ENCODE assay signal across 23 mouse cellular contexts in the genomic region with DNA sequence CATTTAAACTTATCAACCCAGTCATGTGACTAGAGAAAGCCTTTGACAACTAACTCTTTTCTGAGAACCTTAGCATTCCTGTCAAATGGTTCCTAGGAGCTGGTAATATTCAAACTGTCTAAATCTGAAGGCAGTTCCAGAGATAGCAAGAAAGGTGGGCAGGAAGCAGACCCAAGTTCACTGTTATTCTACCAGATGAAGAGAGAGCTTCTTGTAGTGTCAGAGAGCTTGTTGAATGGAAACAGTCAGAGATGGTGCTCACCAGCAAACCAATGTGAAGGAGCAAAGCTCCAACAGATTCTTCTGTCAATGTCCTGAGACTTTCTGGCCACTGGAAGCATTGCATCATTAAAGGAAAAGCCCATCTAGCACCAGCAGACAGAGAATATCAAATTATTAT.
"Had no signal": no experiment of that assay in that cellular context is flagged by ENCODE, and none has a peak within 500 bp of the region (broad histone marks: within the 10 kb centered on the region; RNA-seq: fewer than 3 reads in every experiment).

No protein-coding gene starts in this region.

- H3K4me3 ChIP-seq: gastrocnemius, adult 2 months; heart, adult 2 months; heart, embryonic 13.5 days; heart, embryonic 15.5 days; hindbrain, embryonic 13.5 days; hindbrain, embryonic 15.5 days; kidney, embryonic 15.5 days; limb, embryonic 13.5 days; limb, embryonic 15.5 days had no signal

- H3K27ac ChIP-seq: gastrocnemius, adult 2 months; heart, adult 2 months; heart, embryonic 13.5 days; heart, embryonic 15.5 days; hindbrain, embryonic 13.5 days; hindbrain, embryonic 15.5 days; hindbrain, postnatal 0 days; kidney, embryonic 15.5 days; kidney, postnatal 0 days; limb, embryonic 13.5 days; limb, embryonic 15.5 days had no signal

- DNase-seq: gastrocnemius, adult 2 months; gastrocnemius, postnatal 10 days; gastrocnemius, postnatal 25 days; heart, adult 11 months; heart, adult 2 months; heart, postnatal 14 days; heart, postnatal 36 days; kidney, adult 11 months; kidney, adult 2 months; kidney, adult 9 months; kidney, postnatal 14 days; kidney, postnatal 36 days; layer of hippocampus, postnatal 36 days; left cerebral cortex, postnatal 4 days had no signal
